Mouse (Mus musculus) brain, embryonic 14.5 days (tissue): ENCODE results near the gene Usp54.

ENCODE experiments used
- CTCF ChIP-seq: fragments of 200-500 bp; IDR thresholded peaks from 2 replicates; pipeline ENCODE4 v1.5.1; 2012; ENCODE audit warnings: inconsistent platforms, mild to moderate bottlenecking, moderate library complexity, borderline replicate concordance; ENCODE audit not compliant: insufficient read depth, insufficient read length; ENCODE audit errors: extremely low read depth
- POLR2A ChIP-seq: fragments of 200-500 bp; IDR thresholded peaks from 2 replicates; pipeline ENCODE4 v1.6.1; 2012; ENCODE audit warnings: mild to moderate bottlenecking, inconsistent platforms, borderline replicate concordance; ENCODE audit not compliant: poor library complexity, insufficient read depth, insufficient read length, severe bottlenecking; ENCODE audit errors: extremely low read depth

GRCm38 (mm10) chr14:20689009-20689408 is 48.1 kb upstream of the Usp54 start:
- TF ChIP-seq CTCF: no peak
- no peak for TF ChIP-seq POLR2A
